Mouse (Mus musculus): ENCODE measurements around the gene Mettl6.

Gene Mettl6

GRCm38 (mm10) chr14:31494975-31495455, at the start of gene Mettl6:
Gene Mettl6 (minus strand): TSS chr14:31495040.
- peak; percentile 91 for DNase-seq

DNA sequence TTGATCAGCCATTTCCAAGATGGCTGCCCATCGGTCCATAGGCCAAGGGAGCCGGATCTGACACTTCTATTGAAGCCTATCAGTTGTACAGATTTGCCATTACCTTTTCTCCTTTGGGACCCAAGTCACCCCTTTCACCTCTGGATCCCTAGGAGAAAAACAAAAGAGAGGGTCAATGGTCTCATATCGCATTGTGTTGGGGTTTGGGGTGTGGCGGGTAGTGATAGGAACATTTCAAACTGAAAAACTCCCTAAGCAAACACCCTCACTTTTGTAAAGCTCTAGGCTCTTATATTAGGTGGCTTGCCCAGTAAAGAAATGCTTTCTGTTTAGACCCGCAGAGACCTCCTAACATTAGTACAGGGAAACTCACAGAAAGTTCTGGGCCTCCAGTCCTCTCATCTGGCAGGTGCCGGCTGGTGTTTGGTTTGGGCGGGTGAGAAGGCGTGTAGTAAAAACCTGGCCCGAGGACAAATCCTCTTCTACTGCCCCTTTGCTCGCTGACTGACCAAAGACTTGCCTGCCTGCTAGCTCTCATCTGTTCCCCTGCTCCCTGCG, 49.1 kb upstream of the Mettl6 start:
- no peak for DNase-seq

GRCm38 (mm10) chr14:31537298-31537697, 42.5 kb upstream of the Mettl6 start:
- no peak for DNase-seq

GRCm38 (mm10) chr14:31532656-31533055, 37.8 kb upstream of the Mettl6 start:
- DNase-seq, result no peak

DNA sequence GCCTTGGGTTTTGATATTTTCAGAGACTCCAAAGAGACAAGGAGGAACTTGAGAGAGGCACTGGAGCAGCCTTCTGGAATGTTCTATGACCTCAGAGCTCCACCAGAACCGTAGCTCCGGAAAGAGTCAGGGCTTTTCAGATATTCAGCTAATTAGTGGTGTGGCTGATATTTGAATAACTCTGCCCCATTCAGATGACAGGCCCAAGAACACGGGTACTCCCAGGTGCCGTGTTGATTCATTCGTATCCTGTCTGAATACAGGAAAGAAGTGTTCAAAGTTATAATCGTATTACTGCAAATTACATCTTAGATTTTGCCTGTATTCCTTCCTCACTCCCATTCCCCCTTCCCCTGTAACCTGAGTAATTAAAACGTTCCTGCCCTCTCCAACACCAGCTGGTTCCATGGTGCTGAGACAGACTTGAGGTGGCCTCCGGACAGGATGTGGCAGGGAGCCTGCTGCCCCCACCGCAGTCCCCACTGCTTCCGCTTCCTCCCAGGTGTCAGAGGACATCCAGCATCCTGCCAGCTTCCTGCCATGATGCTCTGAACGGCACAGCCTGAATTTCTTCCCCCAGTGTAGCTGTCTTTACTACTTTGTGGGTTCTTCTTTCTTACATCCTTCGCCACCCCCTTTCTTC, 36.8 kb upstream of the Mettl6 start:
- no peak for DNase-seq

DNA sequence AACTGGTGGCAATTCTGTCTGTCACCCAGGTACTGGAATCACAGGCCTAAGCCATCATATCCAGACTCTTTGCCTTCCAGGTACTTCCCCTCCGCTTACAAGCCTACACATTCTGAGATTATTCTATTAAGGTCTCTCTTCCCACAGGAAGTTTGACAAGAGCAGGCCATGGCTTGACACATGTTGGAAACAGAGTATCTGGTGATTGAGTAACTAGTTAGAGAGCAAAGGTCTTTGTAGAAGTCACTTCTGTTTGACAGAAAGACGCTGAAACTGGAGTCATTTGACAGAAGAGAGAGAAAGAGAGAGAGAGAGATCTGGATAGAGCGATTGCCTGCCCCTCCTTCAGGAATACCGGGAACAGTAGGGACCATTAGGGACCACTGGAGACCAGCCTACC, 36.0 kb upstream of the Mettl6 start:
- DNase-seq, result no peak

DNA sequence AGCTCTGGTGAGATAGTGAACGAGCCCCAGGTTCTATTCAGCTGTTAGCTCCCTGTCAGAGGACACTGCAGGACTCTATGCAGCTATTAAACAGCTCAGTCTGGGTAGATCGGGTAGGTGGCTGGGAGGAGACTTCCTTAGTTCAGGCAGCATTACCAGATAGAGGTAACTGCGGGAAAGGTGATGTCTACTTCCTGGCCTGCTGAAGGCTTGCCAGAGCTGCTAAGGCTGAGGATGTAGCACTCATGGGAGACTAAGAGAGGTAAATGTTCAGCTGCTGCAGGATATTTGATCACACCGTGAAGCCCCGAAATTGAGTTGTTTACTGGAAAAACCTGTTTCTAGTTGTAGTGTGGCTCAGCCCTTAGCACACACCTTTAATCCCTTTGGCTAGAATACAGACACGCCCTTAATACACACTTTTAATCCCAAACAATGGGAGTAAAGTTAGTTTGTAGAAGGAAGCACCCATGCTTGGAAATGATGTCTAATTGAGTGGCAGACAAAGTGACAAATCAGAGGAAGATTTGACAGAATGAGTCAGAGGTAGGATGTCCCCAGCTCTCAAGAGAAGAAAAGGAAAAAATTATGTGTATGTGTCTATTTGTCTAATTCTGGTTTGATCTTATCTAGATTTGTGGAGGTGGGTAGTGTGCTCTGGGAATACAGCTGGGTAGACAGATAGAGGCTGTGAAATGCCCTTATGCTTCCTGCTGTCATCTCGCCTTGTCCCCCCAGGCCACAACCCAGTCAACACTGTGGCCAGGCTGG, 30.4 kb upstream of the Mettl6 start:
- no peak for DNase-seq

GRCm38 (mm10) chr14:31521318-31521717, 26.5 kb upstream of the Mettl6 start:
- no peak for DNase-seq

- no peak for DNase-seq
Measured at GRCm38 (mm10) chr14:31519165-31519564, 24.3 kb upstream of the Mettl6 start.

DNA sequence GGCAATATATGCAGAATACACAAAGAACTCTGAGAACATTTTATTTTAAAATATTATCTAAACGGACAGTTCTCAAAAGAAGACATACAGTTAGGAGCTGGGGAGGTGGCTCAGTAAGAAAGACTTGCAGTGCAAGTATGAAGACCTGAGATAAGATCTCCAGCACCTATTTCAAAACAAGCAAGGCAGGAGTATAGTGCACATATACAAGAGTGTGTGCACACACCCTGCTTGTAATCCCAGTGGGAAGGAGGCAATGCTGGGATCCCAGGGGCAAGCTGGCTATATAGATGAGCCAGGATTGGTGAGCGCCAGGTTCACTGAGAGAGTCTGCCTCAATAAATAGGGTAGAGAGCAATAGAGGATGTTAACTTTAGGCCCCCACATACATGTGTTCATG, 21.1 kb upstream of the Mettl6 start:
- no peak for DNase-seq

DNA sequence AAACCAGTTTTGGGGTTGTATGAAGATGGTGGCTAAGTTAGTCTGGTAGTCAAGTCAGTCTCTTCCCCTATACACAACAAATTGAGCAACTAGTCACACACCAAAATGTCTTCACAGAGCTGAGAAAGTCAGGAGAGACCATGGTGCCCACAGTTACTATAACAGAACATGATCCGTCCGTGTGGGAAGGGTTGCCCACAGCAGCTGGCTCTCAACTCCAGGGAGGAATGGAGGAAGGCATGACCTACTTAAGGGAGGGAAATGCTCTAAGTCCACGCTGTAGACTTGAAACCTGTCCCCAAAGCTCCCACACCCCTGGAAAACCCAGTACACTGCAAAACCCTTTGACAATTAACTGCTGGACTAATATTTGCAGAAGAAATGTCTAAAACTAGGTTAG, 15.5 kb upstream of the Mettl6 start:
- no peak for DNase-seq

DNA sequence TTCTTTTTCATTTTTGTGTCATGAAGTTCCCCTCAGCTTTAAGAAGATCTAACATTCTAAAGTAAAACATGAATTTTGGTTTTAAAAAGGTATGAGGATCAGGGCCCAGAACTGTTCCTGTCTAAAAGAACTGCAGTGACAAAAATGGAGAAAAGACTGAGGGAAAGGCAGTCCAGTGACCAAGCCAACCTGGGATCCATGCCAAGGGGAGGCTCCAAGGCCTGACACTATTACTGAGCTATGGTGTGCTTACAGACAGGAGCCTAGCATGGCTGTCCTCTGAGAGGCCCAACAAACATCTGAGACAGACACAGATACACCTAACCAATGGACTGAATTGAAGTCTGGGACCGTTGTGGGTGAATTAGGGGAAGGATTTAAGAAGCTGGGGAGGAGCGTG, 15.1 kb upstream of the Mettl6 start:
- no peak for DNase-seq

GRCm38 (mm10) chr14:31506456-31506855, 11.6 kb upstream of the Mettl6 start:
- no peak for DNase-seq

- DNase-seq, result no peak
Measured at GRCm38 (mm10) chr14:31503406-31503805, 8.6 kb upstream of the Mettl6 start.

- DNase-seq, result no peak
Measured at GRCm38 (mm10) chr14:31499526-31499925, 4.7 kb upstream of the Mettl6 start.

DNA sequence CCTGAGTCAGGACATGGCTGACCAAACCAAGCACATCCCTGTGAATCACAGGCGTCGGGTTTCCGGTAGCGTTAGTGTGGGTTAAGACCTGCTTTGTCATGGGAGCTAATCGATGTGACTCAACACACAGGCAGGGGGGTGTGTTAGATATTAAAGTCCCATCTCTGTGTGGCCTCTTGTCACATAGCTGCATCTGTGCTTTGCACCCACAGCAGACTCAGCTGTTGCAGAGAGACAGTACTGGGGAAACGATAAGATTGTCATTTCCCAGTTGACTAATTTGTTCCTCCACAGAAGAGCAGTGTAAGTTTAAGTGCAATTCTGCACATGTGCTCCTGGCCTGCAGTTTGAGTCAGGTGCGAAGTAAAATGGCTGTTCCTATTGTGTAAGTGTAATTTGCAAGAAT, 1.4 kb upstream of the Mettl6 start:
- no peak for DNase-seq

DNA sequence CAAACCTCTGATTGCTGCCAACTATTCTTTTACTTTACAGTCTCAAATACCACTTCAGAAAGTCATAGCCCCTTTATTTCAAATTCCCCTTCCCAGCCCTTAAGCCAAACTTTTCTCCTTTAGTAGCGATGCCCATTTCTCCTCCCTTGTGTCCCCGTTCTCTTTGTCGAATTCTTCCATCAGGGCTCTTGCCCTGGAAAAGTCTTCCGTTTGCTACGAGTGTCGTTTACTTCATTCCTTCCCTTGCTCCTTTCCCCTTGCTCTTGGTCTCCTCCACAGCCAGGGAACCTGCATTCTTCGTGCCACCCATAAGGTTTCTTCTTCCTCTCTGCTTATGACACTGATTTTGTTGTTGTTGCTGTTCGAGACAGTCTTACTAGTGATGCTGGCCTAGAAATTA, 698 bp upstream of the Mettl6 start:
- DNase-seq, result no peak

- no peak for DNase-seq
Measured at GRCm38 (mm10) chr14:31494349-31494974, 378 bp downstream of the Mettl6 start, which contains the start of gene Eaf1. Gene Eaf1 (plus strand): TSS chr14:31494399.

DNA sequence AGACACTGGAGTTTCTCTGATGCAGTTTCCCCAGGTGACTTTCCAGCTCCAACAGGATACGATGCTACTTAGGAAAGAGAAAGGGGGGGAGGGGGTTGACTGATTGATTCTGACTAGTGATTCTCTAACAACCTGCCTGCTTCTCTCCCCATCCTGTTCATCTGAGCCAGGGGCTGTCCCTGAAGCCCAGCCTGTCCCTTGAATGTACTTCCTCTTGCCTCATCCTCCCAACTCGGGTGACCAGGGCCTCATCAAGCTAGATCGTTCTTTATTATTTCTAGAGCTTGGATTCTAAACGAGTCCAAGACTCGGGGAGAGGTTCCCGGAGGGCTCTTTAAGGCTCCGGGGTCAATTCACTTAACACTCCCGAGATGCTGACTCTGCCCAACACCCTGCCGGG, 939 bp downstream of the Mettl6 start:
- DNase-seq, result no peak

- DNase-seq, result no peak
Measured at GRCm38 (mm10) chr14:31488055-31488454, 6.8 kb downstream of the Mettl6 start.

DNA sequence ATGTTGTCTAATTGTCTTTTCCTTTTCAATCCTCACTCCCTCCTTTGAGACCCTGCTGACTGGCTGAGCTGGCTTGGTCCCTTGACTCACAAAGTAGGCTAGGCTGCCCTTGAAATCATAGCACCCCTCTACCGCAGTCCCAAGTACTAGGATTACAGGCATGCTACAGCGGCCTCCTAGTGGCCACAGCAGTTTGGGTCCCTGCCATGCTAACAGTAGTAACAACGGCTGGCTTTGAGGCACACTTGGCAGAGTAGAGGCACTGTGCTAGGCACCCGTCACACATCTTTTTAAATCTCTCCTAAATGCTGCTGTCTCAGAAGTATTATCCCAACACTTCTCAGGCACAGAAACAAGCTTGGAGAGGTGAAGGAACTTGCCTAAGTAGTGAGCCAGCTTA, 8.4 kb downstream of the Mettl6 start:
- no peak for DNase-seq

- no peak for DNase-seq
Measured at GRCm38 (mm10) chr14:31482417-31482816, 12.4 kb downstream of the Mettl6 start.

DNA sequence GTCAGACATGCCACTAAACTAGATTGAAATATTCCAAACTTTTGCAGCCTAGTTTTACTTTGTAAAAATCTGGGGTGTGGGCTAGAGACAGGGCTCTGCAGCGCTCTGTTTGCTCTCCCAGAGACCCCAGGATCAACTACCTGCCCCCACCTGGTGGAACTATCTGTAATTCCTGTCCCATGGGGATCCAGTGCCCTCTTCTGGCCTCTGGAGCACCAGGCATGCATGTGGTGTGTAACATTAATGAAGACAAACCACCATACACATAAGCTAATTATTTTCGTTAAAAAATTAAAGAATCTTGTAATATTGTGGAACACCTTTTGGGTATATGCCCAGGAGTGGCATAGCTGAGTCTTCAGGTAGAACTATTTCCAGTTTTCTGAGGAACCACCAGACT, 21.5 kb downstream of the Mettl6 start:
- no peak for DNase-seq

Data from right cerebral cortex, postnatal 25 days (tissue).